ENCODE assay signal across 8 mouse cellular contexts in the genomic region with DNA sequence TGATC. TPM values are rescaled to one million over a fixed set of nuclear protein-coding genes. Genes with fewer than 3 reads are reported as not detected.
DNase-seq lines count a peak whose midpoint lies in the region; ATAC-seq and TF ChIP-seq lines count a peak whose summit lies in the region.

Gene Pagr1b, minus strand, starts transcription at position 4 of the 5 bp plus-strand sequence.

- peak within 1 kb of the TSS; percentile 86 for H3K27ac ChIP-seq in liver, adult 2 months (replicated peaks; ENCODE audit: insufficient read depth, low read depth, low read length)
- H3K27ac ChIP-seq in embryonic facial prominence, embryonic 14.5 days (replicated peaks; ENCODE audit: low read depth, low read length) = peak within 1 kb of the TSS; percentile 92
- H3K27ac ChIP-seq in intestine, postnatal 0 days (ENCODE audit: low read depth, low read length) = peak within 1 kb of the TSS; percentile 81
- H3K27ac ChIP-seq in neural tube, embryonic 14.5 days (ENCODE audit: low read depth, low read length) = peak within 1 kb of the TSS; percentile 94

- no peaks in the 10 kb centered on the region for H3K9me3 ChIP-seq in embryonic facial prominence, embryonic 14.5 days (ENCODE audit: control insufficient read depth, low read length)
- no peaks in the 10 kb centered on the region for H3K9me3 ChIP-seq in intestine, postnatal 0 days (ENCODE audit: control insufficient read depth)
- no peaks in the 10 kb centered on the region for H3K9me3 ChIP-seq in neural tube, embryonic 14.5 days (ENCODE audit: control insufficient read depth, low read length)

- TF ChIP-seq CTCF in liver, adult 2 months (IDR thresholded peaks at IDR 0.05; ENCODE audit: low read depth, low read length) = no peak
- no peak for TF ChIP-seq CTCF in intestine, postnatal 0 days (IDR thresholded peaks at IDR 0.05; ENCODE audit: low read depth)

- H3K27me3 ChIP-seq in liver, adult 2 months (ENCODE audit: control insufficient read depth, insufficient read depth, low read length) = no peaks in the 10 kb centered on the region
- H3K27me3 ChIP-seq in embryonic facial prominence, embryonic 14.5 days (replicated peaks; ENCODE audit: control insufficient read depth, insufficient read depth, low read length) = no peaks in the 10 kb centered on the region
- no peaks in the 10 kb centered on the region for H3K27me3 ChIP-seq in intestine, postnatal 0 days (replicated peaks; ENCODE audit: control insufficient read depth, insufficient read depth, low read length)
- no peaks in the 10 kb centered on the region for H3K27me3 ChIP-seq in neural tube, embryonic 14.5 days (ENCODE audit: control insufficient read depth, insufficient read depth, low read length)

- no peaks in the 10 kb centered on the region for H3K36me3 ChIP-seq in liver, adult 2 months (ENCODE audit: control insufficient read depth, insufficient read depth, low read length)
- H3K36me3 ChIP-seq in embryonic facial prominence, embryonic 14.5 days (ENCODE audit: control insufficient read depth, insufficient read depth, low read length) = peaks cover 40% of the 10 kb centered on the region
- 0 out of 2 replicates have a peak, but pooled peaks cover 7% of the 10 kb centered on the region for H3K36me3 ChIP-seq in intestine, postnatal 0 days (ENCODE audit: control insufficient read depth, insufficient read depth)
- H3K36me3 ChIP-seq in neural tube, embryonic 14.5 days (ENCODE audit: control insufficient read depth, insufficient read depth, low read length) = peaks cover 2% of the 10 kb centered on the region; the same call in 1 of the 2 replicates

- peak within 1 kb of the TSS; percentile 74 for H3K4me3 ChIP-seq in liver, adult 2 months (ENCODE audit: insufficient read depth, low read depth, low read length)
- H3K4me3 ChIP-seq in embryonic facial prominence, embryonic 14.5 days (ENCODE audit: low read depth, low read length) = peak within 1 kb of the TSS; percentile 73
- H3K4me3 ChIP-seq in intestine, postnatal 0 days (ENCODE audit: low read depth, low read length) = peak within 1 kb of the TSS; percentile 59
- H3K4me3 ChIP-seq in neural tube, embryonic 14.5 days (ENCODE audit: low read depth, low read length) = peak within 1 kb of the TSS; percentile 70

- H3K9ac ChIP-seq in liver, adult 2 months (ENCODE audit: low read depth, low read length) = peak within 1 kb of the TSS; percentile 80
- peak within 1 kb of the TSS; percentile 80 for H3K9ac ChIP-seq in embryonic facial prominence, embryonic 14.5 days (ENCODE audit: low read depth, low read length)
- H3K9ac ChIP-seq in intestine, postnatal 0 days (ENCODE audit: low read depth, low read length) = peak within 1 kb of the TSS; percentile 73
- H3K9ac ChIP-seq in neural tube, embryonic 14.5 days (replicated peaks; ENCODE audit: low read depth, low read length) = peak within 1 kb of the TSS; percentile 83

- TF ChIP-seq POLR2A in liver, adult 2 months (IDR thresholded peaks at IDR 0.05; ENCODE audit: extremely low read depth, insufficient read depth, low read length) = no peak

- intact Hi-C loops in gastrocnemius, postnatal 14 days (cut with DNase I; ENCODE audit: low total_unique reads) = no loop called here

- H3K4me2 ChIP-seq in embryonic facial prominence, embryonic 14.5 days (ENCODE audit: low read depth, low read length) = peak within 1 kb of the TSS; percentile 83
- peak within 1 kb of the TSS; percentile 82 for H3K4me2 ChIP-seq in intestine, postnatal 0 days (replicated peaks; ENCODE audit: low read depth)
- peak within 1 kb of the TSS; percentile 98 for H3K4me2 ChIP-seq in neural tube, embryonic 14.5 days (ENCODE audit: low read depth, low read length)

- no peak for DNase-seq in liver, adult 2 months (ENCODE audit: extremely low read depth, low read depth, low spot score)
- DNase-seq in liver = no peak
- no peak for DNase-seq in embryonic facial prominence, embryonic 14.5 days (ENCODE audit: low spot score)
- no peak for DNase-seq in urinary bladder, postnatal 4 days (ENCODE audit: low spot score in 2 of 2)
- DNase-seq in layer of hippocampus, postnatal 25 days (ENCODE audit: extremely low spot score in 1 of 2, low spot score in 1 of 2) = no peak
- DNase-seq in gastrocnemius, postnatal 14 days = no peak

- H3K4me1 ChIP-seq in liver, adult 2 months (ENCODE audit: control insufficient read depth, insufficient read depth, low read length) = peaks cover 26% of the 10 kb centered on the region
- H3K4me1 ChIP-seq in embryonic facial prominence, embryonic 14.5 days (ENCODE audit: control insufficient read depth, insufficient read depth, low read length) = peaks cover 29% of the 10 kb centered on the region
- H3K4me1 ChIP-seq in intestine, postnatal 0 days (replicated peaks; ENCODE audit: control insufficient read depth, insufficient read depth, low read length) = peaks cover 3% of the 10 kb centered on the region; the same call in 1 of the 2 replicates
- H3K4me1 ChIP-seq in neural tube, embryonic 14.5 days (ENCODE audit: control insufficient read depth, insufficient read depth, low read length) = peaks cover 42% of the 10 kb centered on the region

- H3K79me2 ChIP-seq in liver, adult 2 months (ENCODE audit: control insufficient read depth, insufficient read depth, low read length) = peaks cover 16% of the 10 kb centered on the region; the same call in 1 of the 2 replicates

- ATAC-seq in embryonic facial prominence, embryonic 14.5 days (ENCODE audit: low read depth) = no peak
- ATAC-seq in intestine, postnatal 0 days = no peak
- ATAC-seq in neural tube, embryonic 14.5 days (ENCODE audit: low read depth) = no peak

RNA-seq across cellular contexts. Expression of gene Pagr1b, which starts in this region (rescaled TPM):
- total RNA-seq in liver, adult 2 months (2014; rRNA removed) = 0.74 TPM in 1 of 2 replicates, not detected in the other
- 0.49 TPM in 1 of 2 replicates, not detected in the other for polyA plus RNA-seq in liver, adult 2 months (2012; rRNA removed)
- polyA plus RNA-seq in embryonic facial prominence, embryonic 14.5 days (2014; fragmentation: Nextera tagmentation; extraction: Ambion mirVana) = 0.39 TPM in 1 of 2 replicates, not detected in the other
- 0.68 TPM in 1 of 2 replicates, not detected in the other for polyA plus RNA-seq in intestine, postnatal 0 days (2015; fragmentation: Nextera tagmentation; extraction: Ambion mirVana)
- not detected in 2 replicates for polyA plus RNA-seq in neural tube, embryonic 14.5 days (2014; fragmentation: Nextera tagmentation; extraction: Ambion mirVana)
- total RNA-seq in layer of hippocampus, postnatal 25 days (2021) = not detected
- under 1 TPM in 1 of 2 experiments, not detected in 1; 0.97 TPM for total RNA-seq in gastrocnemius, postnatal 14 days (2021)
